In genomic region chr2:167982646-167983045, GRCm38 (mm10) we compare ENCODE assay signal across 12 mouse cellular contexts. TPM values are rescaled to one million over a fixed set of nuclear protein-coding genes. Genes with fewer than 3 reads are reported as not detected.
A peak's percentile ranks its signal among the peaks of the same experiment; 100 is the strongest.
DNase-seq lines count a peak whose midpoint lies in the region; ATAC-seq and TF ChIP-seq lines count a peak whose summit lies in the region.
"Had no signal": no experiment of that assay in that cellular context is flagged by ENCODE, and none has a peak within 500 bp of the region (broad histone marks: within the 10 kb centered on the region; RNA-seq: fewer than 3 reads in every experiment).

No protein-coding gene starts in this region.

- DNase-seq in adrenal gland, adult 2 months, result peak; percentile 31
- no peak for DNase-seq in adrenal gland, postnatal 4 days (ENCODE audit: low spot score in 2 of 2)
- peak; percentile 34 for DNase-seq in kidney, adult 2 months
- no peak for DNase-seq in kidney, adult 18-20 months
- DNase-seq in A20 (ENCODE audit: low read depth, low spot score), result peak; percentile 54
- DNase-seq in liver, postnatal 0 days, result peak; percentile 72
- no peak for DNase-seq in thymus, postnatal 0 days (ENCODE audit: low spot score)
- DNase-seq: retina, postnatal 1 day had no signal

- H3K4me3 ChIP-seq in kidney, adult 2 months (ENCODE audit: insufficient read depth, low read depth, low read length), result no peak overlapping the region
- H3K4me3 ChIP-seq in liver, postnatal 0 days (ENCODE audit: low read depth, low read length), result no peak overlapping the region
- H3K4me3 ChIP-seq: heart, embryonic 13.5 days; limb, embryonic 13.5 days had no signal

- H3K36me3 ChIP-seq in kidney, adult 2 months (ENCODE audit: control insufficient read depth, insufficient read depth, low read length), result no peaks in the 10 kb centered on the region
- H3K36me3 ChIP-seq in liver, postnatal 0 days (replicated peaks; ENCODE audit: insufficient read depth, low read length), result peaks cover 10% of the 10 kb centered on the region

- peak; percentile 72 for ATAC-seq in liver, postnatal 0 days
- no peak for ATAC-seq in inflammation-experienced regulatory T-cells, adult 6 months

- H3K4me2 ChIP-seq in liver, postnatal 0 days (ENCODE audit: low read depth, low read length), result no peak overlapping the region
- H3K4me2 ChIP-seq: heart, embryonic 13.5 days; limb, embryonic 13.5 days had no signal

- WGBS in kidney, adult 2 months, result 78% methylated on average over 9 of the region's 9 CpGs
- 48% methylated on average over 9 of the region's 9 CpGs for WGBS in liver, postnatal 0 days (ENCODE audit: insufficient replicate concordance)

- no peak for TF ChIP-seq POLR2A in kidney, adult 2 months (IDR thresholded peaks at IDR 0.05; ENCODE audit: low read depth, low read length)

- TF ChIP-seq CTCF in kidney, adult 2 months (conservative IDR thresholded peaks at IDR 0.05; ENCODE audit: insufficient read depth, insufficient read length, low read depth, low read length), result peak; percentile 61
- peak; percentile 72 for TF ChIP-seq CTCF in liver, postnatal 0 days (IDR thresholded peaks at IDR 0.05; ENCODE audit: low read depth)

- no peaks in the 10 kb centered on the region for H3K9me3 ChIP-seq in liver, postnatal 0 days (ENCODE audit: low read length)
- H3K9me3 ChIP-seq: heart, embryonic 13.5 days; limb, embryonic 13.5 days had no signal

- no peaks in the 10 kb centered on the region for H3K27me3 ChIP-seq in kidney, adult 2 months (replicated peaks; ENCODE audit: control insufficient read depth, insufficient read depth, low read length)
- 0 out of 2 replicates have a peak, but pooled peaks cover 4% of the 10 kb centered on the region for H3K27me3 ChIP-seq in liver, postnatal 0 days (ENCODE audit: insufficient read depth, low read length)
- H3K27me3 ChIP-seq: heart, embryonic 13.5 days had no signal

- H3K27ac ChIP-seq in kidney, adult 2 months (ENCODE audit: insufficient read depth, low read depth, low read length), result no peak overlapping the region
- H3K27ac ChIP-seq in liver, postnatal 0 days (ENCODE audit: low read depth), result peak overlapping the region; percentile 22; the same call in 1 of the 2 replicates
- H3K27ac ChIP-seq: heart, embryonic 13.5 days; limb, embryonic 13.5 days had no signal

- TF ChIP-seq EP300 in liver, postnatal 0 days (IDR thresholded peaks at IDR 0.05; ENCODE audit: low read depth), result no peak

- no peak overlapping the region for H3K9ac ChIP-seq in liver, postnatal 0 days (replicated peaks)
- H3K9ac ChIP-seq: heart, embryonic 13.5 days; limb, embryonic 13.5 days had no signal

- H3K4me1 ChIP-seq in kidney, adult 2 months (ENCODE audit: control insufficient read depth, insufficient read depth, low read length), result no peaks in the 10 kb centered on the region
- peaks cover 39% of the 10 kb centered on the region for H3K4me1 ChIP-seq in liver, postnatal 0 days (ENCODE audit: insufficient read depth)

RNA-seq across cellular contexts. Expression of gene Ripor3, which starts 27.8 kb away (rescaled TPM):
- total RNA-seq in adrenal gland, adult 2 months (2021), result 1 to 10 TPM; 1.7 to 3.0 TPM
- polyA plus RNA-seq in adrenal gland, adult 2 months (2012; rRNA removed), result 3.5 and 4.0 TPM in 2 replicates
- 1 to 10 TPM; 5.2 to 5.4 TPM for total RNA-seq in adrenal gland, postnatal 4 days (2021)
- polyA plus RNA-seq in kidney, adult 2 months (2012; rRNA removed), result 12.3 and 13.0 TPM in 2 replicates
- polyA plus RNA-seq in liver, postnatal 0 days (2015; fragmentation: Nextera tagmentation; extraction: Ambion mirVana), result 1.4 TPM in 2 replicates
- 0.18 and 0.30 TPM in 2 replicates for polyA plus RNA-seq in thymus, postnatal 0 days (2015; fragmentation: Nextera tagmentation; extraction: Ambion mirVana)
- under 1 TPM; 0.16 to 0.49 (median 0.33) TPM for polyA plus RNA-seq in inflammation-experienced regulatory T-cells, adult 6 months (2017; shearing (Covaris generic))
- total RNA-seq: monocyte, adult 5-6 weeks had no signal

RNA-seq across cellular contexts. Expression of gene Ptpn1, which starts 50.8 kb away (rescaled TPM):
- 10 to 100 TPM; 55.1 to 71.3 TPM for total RNA-seq in adrenal gland, adult 2 months (2021)
- 52.3 and 57.9 TPM in 2 replicates for polyA plus RNA-seq in adrenal gland, adult 2 months (2012; rRNA removed)
- total RNA-seq in adrenal gland, postnatal 4 days (2021), result 10 to 100 TPM; 49.4 to 58.7 TPM
- 29.9 and 31.0 TPM in 2 replicates for polyA plus RNA-seq in kidney, adult 2 months (2012; rRNA removed)
- 31.4 and 32.4 TPM in 2 replicates for polyA plus RNA-seq in liver, postnatal 0 days (2015; fragmentation: Nextera tagmentation; extraction: Ambion mirVana)
- 102 and 110 TPM in 2 replicates for polyA plus RNA-seq in thymus, postnatal 0 days (2015; fragmentation: Nextera tagmentation; extraction: Ambion mirVana)
- polyA plus RNA-seq in inflammation-experienced regulatory T-cells, adult 6 months (2017; shearing (Covaris generic)), result 100 to 1,000 TPM; 121 to 180 (median 127) TPM

Comparison
In these comparisons a context has a peak if more than half of its experiments do, and no peak if none do; other contexts are left out.
1. DNase-seq: peak in adrenal gland, adult 2 months (single experiment), kidney, adult 2 months (single experiment), A20 (single experiment) and liver, postnatal 0 days (single experiment); none in adrenal gland, postnatal 4 days (0 of 2), kidney, adult 18-20 months (single experiment) and thymus, postnatal 0 days (single experiment).